Mouse (Mus musculus) ES-Bruce4 (cell line): ENCODE data around the gene Pou1f1.

ENCODE experiments used
- CTCF ChIP-seq: IDR thresholded peaks from one replicate; pipeline ENCODE4 v1.8.1; 2011; ENCODE audit warnings: low read depth, low read length
- EP300 ChIP-seq: IDR thresholded peaks from 2 replicates; pipeline ENCODE4 v1.6.1; 2011; ENCODE audit warnings: low read depth, low read length; ENCODE audit not compliant: insufficient read depth
- POLR2A ChIP-seq: IDR thresholded peaks from one replicate; pipeline ENCODE4 v1.8.1; 2011; ENCODE audit warnings: low read length; ENCODE audit not compliant: insufficient read depth

DNA sequence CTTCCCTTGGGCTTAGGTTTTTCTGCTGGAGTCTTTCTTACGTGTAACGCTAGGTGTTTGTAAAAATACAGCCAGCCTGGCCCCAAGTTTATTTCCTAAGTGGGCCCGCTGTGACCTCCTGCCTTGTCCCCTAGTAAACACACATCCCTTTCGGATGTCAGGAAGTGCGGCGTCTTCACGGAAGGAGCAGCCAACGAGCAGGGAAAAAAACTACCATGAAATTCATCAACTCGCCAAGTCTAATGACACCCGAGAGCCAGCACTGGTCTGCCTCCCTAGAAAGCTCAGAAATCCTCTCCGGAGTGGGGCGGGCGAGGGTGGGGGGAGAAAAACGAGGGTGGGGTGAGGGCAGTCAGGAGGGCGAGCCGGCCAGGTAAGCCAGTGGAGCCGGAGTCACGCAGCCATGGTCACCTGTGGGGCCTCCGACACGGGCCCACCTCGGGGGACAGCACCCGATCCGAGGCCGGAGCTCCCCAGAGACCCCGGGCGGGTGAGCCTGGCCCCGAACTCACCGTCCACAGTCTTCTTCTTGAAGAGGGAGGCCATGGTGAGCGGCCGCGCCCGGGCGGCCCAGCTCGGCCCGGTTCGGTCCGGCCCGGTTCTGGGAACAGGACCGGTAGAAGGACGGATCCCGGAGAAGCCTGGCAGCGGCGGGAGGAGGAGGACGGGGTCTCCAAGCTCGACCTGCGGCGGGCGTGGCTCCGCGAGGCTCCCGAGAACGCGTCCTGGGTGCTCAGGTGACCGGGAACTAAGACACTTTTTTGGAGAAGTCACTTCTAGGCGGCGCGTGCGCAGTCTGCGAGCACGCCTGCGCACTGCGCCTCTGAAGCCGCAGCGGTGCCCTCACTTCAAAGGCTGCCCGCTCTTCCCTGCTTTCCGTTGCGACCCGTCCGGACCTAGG, 41.9 kb downstream of the Pou1f1 start, which contains the start of gene Chmp2b:
- TF ChIP-seq POLR2A (no peak), CTCF (no peak), EP300 (no peak)
